Mouse (Mus musculus) embryonic facial prominence, embryonic 14.5 days (tissue): ENCODE measurements at regions not wholly inside any gene's neighbourhood (a gene's known extent, or its start where the extent isn't known, plus 50 kb on each side); places are given as distances from the start of the nearest gene placed in this dataset.
"Not testable (repeated sequence)": the region's sequence is repeated elsewhere in the genome, so short reads cannot be mapped to it uniquely, and the experiment has no call there.

ENCODE experiments used
- ATAC-seq: fragments of 200-750 bp; cut with Nextera tagmentation; 2 replicates; pipeline ENCODE4 v1.8.0; 2017; ENCODE audit warnings: low read depth, moderate number of reproducible peaks, moderate TSS enrichment
- DNase-seq: peaks from one replicate; pipeline ENCODE4 v3.0.0-alpha.2; 2015; ENCODE audit warnings: low spot score
- H3K27ac ChIP-seq: fragments of 300-500 bp; sonication (generic); replicated peaks from 2 replicates; pipeline ENCODE4 v1.5.1; 2014; ENCODE audit warnings: low read depth, mild to moderate bottlenecking, low read length, moderate library complexity
- H3K27me3 ChIP-seq: fragments of 300-500 bp; sonication (generic); replicated peaks from 2 replicates; pipeline ENCODE4 v1.6.1; 2014; ENCODE audit warnings: low read length; ENCODE audit not compliant: control insufficient read depth, insufficient read depth
- H3K36me3 ChIP-seq: fragments of 300-500 bp; sonication (generic); 2 replicates; pipeline ENCODE4 v1.6.1; 2014; ENCODE audit warnings: low read length, mixed read lengths; ENCODE audit not compliant: control insufficient read depth, insufficient read depth
- H3K4me1 ChIP-seq: fragments of 300-500 bp; sonication (generic); 2 replicates; pipeline ENCODE4 v1.6.1; 2014; ENCODE audit warnings: antibody characterized with exemption, low read length; ENCODE audit not compliant: control insufficient read depth, insufficient read depth
- H3K4me2 ChIP-seq: fragments of 300-500 bp; sonication (generic); 2 replicates; pipeline ENCODE4 v1.6.1; 2014; ENCODE audit warnings: low read depth, mild to moderate bottlenecking, low read length, moderate library complexity, mixed read lengths
- H3K4me3 ChIP-seq: fragments of 300-500 bp; sonication (generic); 2 replicates; pipeline ENCODE4 v1.5.1; 2014; ENCODE audit warnings: low read depth, mild to moderate bottlenecking, low read length
- H3K9ac ChIP-seq: fragments of 300-500 bp; sonication (generic); 2 replicates; pipeline ENCODE4 v1.6.1; 2014; ENCODE audit warnings: low read depth, mild to moderate bottlenecking, low read length, moderate library complexity, mixed read lengths
- H3K9me3 ChIP-seq: fragments of 300-500 bp; sonication (generic); 2 replicates; pipeline ENCODE4 v1.6.1; 2016; ENCODE audit warnings: low read length; ENCODE audit not compliant: control insufficient read depth
- WGBS: fragments of 180-500 bp; shearing (Covaris S2); extraction: QIAGEN DNeasy Blood & Tissue Kit; methylation state at CpG from one replicate; pipeline ENCODE4 v1.1.7; 2014; 5-methylcytosine and 5-hydroxymethylcytosine counted together

DNA sequence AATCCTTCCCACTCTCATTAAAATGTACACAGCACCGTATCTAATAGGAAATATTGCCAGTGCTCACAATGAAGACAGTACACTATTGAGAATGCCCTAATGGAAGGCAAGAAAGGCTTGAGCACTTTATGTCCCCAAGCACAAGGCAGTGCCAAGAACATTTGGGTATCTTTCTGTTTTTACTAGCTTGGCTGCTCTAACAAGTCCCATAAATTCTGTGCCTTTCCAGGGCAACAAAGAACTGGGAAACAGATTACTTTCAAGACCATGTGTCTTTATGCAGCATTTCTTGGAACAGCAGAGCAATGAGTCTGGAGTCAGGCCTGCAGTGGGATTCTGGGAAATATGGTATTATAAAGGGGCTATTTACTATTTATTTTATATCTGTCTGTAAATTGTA, 192.3 kb downstream of the 1700008P02Rik start:
- Histone ChIP-seq H3K27me3 (no peaks in the 10 kb centered on the region), H3K4me1 (no peaks in the 10 kb centered on the region), H3K4me2 (no peak overlapping the region), H3K9ac (no peak overlapping the region), H3K9me3 (no peaks in the 10 kb centered on the region), H3K36me3 (no peaks in the 10 kb centered on the region), H3K27ac (no peak overlapping the region), H3K4me3 (no peak overlapping the region)
- WGBS: 82% methylated on average over 1 of the region's 1 CpGs
- DNase-seq (no peak), ATAC-seq (no peak)

DNA sequence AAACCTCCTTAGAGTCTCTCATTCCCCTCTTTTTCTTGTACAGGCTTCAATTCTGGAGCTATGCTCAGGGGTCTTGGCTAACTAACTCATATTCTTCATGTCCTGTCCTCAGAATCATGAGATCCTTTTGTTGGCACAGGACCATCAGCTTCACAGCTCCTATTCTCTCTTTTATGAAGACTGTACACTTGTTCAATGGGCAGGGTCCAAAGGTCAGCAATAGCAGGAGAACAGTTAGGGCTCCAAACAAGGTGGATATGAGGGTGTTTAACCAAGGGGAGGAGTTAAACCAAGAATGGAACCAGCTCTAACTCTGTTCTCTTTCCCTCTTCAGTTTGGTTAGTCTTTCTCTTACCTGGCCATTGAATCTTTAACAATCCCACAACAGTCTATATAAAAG, 219.4 kb downstream of the 1700008P02Rik start:
- H3K4me3 ChIP-seq: no peak overlapping the region
- DNase-seq: no peak
- H3K9ac ChIP-seq: no peak overlapping the region
- no peaks in the 10 kb centered on the region for H3K36me3 ChIP-seq
- no peak for ATAC-seq
- H3K4me2 ChIP-seq: no peak overlapping the region
- H3K27me3 ChIP-seq: no peaks in the 10 kb centered on the region
- H3K9me3 ChIP-seq: no peaks in the 10 kb centered on the region
- no peak overlapping the region for H3K27ac ChIP-seq
- H3K4me1 ChIP-seq: no peaks in the 10 kb centered on the region

DNA sequence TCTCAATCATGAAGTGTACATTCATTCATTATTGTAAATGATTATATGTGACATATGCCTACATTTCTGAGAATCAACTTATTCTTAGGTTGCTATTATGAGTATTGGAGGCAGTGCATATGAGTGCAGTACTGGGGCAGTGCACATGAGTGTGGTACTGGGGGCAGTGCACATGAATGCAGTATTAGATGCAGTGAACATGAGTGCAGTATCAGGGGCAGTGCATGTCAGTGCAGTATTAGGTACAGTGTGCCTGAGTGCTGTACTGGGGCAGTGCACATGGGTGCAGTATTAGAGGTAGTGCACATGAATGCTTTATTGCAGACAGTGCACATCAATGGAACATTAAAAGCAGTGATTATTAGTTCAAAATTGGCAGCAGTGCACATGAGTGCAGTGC, 234.6 kb downstream of the 1700008P02Rik start:
- H3K27me3 ChIP-seq: no peaks in the 10 kb centered on the region
- no peaks in the 10 kb centered on the region for H3K9me3 ChIP-seq
- no peak overlapping the region for H3K27ac ChIP-seq
- no peak overlapping the region for H3K9ac ChIP-seq
- no peak overlapping the region for H3K4me2 ChIP-seq
- H3K4me3 ChIP-seq: no peak overlapping the region
- no peaks in the 10 kb centered on the region for H3K36me3 ChIP-seq
- ATAC-seq: no peak
- DNase-seq: no peak
- H3K4me1 ChIP-seq: peaks cover 3% of the 10 kb centered on the region; the same call in 1 of the 2 replicates

DNA sequence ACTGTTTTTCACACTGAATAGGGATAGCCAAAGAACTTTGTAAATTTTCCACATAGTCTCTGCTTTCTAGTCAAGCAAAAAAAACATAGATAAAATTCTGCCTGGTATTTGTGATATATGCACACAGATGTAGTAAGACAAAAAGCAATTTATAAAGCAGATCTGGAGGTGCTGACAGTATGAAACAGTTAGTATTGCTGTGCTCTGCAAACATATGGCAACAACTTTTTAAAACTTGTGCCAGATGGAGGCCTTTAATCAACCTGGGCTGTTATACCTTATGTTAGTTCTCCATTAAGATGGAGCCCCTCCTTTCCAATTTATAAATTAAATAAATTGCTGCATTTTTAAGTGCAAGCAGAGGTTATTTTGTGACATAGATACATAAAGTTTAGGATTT, 237.3 kb downstream of the 1700008P02Rik start:
- ATAC-seq (no peak), DNase-seq (peak; percentile 38)
- no peak overlapping the region for H3K9ac ChIP-seq
- no peaks in the 10 kb centered on the region for H3K36me3 ChIP-seq
- peaks cover 3% of the 10 kb centered on the region; the same call in 1 of the 2 replicates for H3K4me1 ChIP-seq
- H3K27me3 ChIP-seq: no peaks in the 10 kb centered on the region
- H3K9me3 ChIP-seq: peaks cover 8% of the 10 kb centered on the region; the same call in 1 of the 2 replicates
- H3K27ac ChIP-seq: no peak overlapping the region; the same call in 1 of the 2 replicates
- H3K4me2 ChIP-seq: no peak overlapping the region; the same call in 1 of the 2 replicates
- H3K4me3 ChIP-seq: no peak overlapping the region

DNA sequence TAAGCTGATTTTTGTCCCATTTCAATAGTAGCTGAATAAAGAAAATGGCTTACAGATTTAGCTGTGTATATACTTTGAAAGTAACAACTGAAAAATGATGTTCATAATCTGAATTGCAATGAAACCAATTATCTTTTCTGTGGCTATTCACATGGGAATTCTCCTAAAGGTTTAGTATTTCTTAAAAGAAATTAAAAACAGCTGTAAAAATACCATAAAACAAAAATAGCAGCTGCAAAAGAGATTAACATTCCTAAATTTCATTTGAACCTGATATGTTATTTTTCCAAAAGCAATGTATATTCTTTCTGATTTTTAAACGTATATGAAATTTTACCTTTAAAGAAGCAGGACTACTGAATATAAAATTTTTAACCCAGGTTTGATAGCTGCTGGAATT, 237.9 kb downstream of the 1700008P02Rik start:
- Histone ChIP-seq H3K9me3 (peaks cover 8% of the 10 kb centered on the region; the same call in 1 of the 2 replicates), H3K4me2 (no peak overlapping the region), H3K4me3 (no peak overlapping the region), H3K27me3 (no peaks in the 10 kb centered on the region), H3K27ac (no peak overlapping the region), H3K9ac (no peak overlapping the region), H3K36me3 (no peaks in the 10 kb centered on the region), H3K4me1 (peaks cover 3% of the 10 kb centered on the region; the same call in 1 of the 2 replicates)
- 18% methylated on average over 1 of the region's 1 CpGs for WGBS
- ATAC-seq (no peak), DNase-seq (peak; percentile 31)

DNA sequence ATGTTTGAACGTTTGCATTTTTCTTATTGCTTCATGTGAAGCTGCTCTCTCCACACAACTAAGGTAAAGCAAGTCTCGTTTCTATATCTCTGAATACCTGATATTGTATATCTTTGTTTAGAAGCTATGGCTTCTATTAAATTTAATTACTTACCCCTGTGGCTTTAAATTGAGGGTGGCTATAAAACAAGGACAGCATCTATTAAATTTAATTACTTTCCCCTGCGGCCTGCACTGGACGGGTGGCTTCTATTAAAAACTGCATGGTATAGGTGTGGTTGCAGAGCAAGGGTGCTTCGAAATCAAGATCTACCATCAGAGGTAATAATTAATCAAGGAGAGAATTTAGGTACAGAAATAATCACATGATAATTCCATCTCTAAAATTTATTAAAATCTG, 238.5 kb downstream of the 1700008P02Rik start:
- Histone ChIP-seq H3K27ac (no peak overlapping the region), H3K9me3 (peaks cover 8% of the 10 kb centered on the region; the same call in 1 of the 2 replicates), H3K36me3 (no peaks in the 10 kb centered on the region), H3K4me1 (peaks cover 3% of the 10 kb centered on the region; the same call in 1 of the 2 replicates), H3K4me3 (no peak overlapping the region), H3K4me2 (no peak overlapping the region), H3K9ac (no peak overlapping the region), H3K27me3 (no peaks in the 10 kb centered on the region)
- DNase-seq (no peak), ATAC-seq (no peak)
- 38% methylated on average over 5 of the region's 5 CpGs for WGBS

DNA sequence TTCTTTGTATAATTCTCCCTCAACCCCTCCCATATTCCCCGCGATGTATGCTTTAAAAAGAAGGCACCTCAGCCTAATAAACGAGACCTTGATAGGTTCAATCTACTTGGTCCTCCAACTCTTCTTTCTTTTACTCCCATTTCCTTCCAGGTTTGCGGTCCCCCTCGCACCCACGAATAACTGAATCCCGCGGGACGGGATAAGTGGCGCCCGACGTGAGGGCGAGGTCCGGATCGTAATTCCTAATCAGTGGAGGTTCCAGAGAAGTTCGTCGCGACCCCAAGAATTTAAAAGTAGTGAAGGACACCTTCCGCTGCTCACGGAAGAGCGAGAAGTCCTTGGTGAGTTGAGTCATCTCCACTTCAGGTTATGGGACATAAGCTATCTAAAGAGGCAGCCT, 281.2 kb downstream of the 1700008P02Rik start:
- not testable (repeated sequence) for H3K4me2 ChIP-seq, H3K9ac ChIP-seq, H3K4me1 ChIP-seq, H3K36me3 ChIP-seq, H3K9me3 ChIP-seq, H3K27ac ChIP-seq, H3K4me3 ChIP-seq, H3K27me3 ChIP-seq, ATAC-seq, DNase-seq
- no CpG with 5 or more reads among the region's 21 CpGs for WGBS

DNA sequence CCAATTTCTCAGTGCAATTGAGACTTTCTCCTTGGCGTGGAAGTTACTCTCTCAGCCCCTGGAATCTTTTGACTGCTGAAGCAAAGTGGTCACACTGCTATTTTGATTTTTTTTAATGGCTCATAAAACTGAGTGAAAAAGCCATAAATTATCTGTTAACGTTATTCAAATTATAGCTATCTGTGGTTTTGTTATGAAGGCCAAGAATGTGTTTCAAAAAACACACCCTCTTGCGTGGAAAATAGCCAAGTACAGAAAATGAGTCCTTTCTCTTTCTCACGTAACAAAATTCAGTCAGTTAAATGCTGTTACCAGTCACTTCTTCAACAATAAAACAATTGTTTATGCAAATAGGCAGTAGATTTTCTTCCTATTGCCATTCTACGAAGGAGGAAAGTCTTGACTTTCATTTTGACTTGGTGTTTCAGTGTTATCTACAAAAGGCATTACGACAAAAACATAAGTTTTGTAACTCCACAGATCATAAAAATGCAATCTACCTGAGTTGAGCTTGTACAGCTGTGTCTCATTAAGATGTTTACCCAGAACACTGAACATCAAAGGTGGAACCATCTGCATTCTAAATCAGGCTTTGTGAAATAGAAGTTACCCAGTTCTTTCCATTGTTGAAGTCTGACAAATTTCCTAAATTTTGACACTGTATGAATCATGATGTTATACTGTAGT, 299.3 kb downstream of the 1700008P02Rik start:
- ATAC-seq (no peak), DNase-seq (peak; percentile 49)
- Histone ChIP-seq H3K9me3 (no peaks in the 10 kb centered on the region), H3K4me3 (no peak overlapping the region), H3K9ac (no peak overlapping the region), H3K27ac (peak overlapping the region; percentile 53; the same call in 1 of the 2 replicates), H3K4me2 (0 out of 2 replicates have a peak overlapping the region, but pooled peaks have one; percentile 7), H3K36me3 (no peaks in the 10 kb centered on the region), H3K4me1 (peaks cover 10% of the 10 kb centered on the region), H3K27me3 (no peaks in the 10 kb centered on the region)
- 34% methylated on average over 6 of the region's 6 CpGs for WGBS

DNA sequence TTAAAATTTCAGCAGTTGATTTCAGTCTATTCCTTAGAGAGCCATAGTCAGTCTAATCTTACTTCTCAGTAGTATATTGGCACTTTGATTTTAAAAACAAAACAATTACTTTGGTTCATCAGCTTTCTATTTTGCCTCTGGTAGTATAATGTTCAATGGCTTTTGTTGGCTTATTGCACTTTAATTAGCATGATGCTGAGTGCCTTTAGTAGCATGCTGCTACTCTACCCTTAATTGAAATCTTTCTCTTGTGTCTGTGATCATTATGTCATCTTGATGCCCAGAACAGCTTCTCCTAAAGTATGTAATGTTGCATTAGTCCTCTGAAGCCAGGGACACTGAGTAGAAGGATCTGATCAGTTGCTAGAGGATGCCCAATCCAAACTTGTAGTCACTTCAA, 330.7 kb downstream of the 1700008P02Rik start:
- DNase-seq (no peak), ATAC-seq (no peak)
- no peak overlapping the region for H3K4me3 ChIP-seq
- H3K27ac ChIP-seq: no peak overlapping the region
- H3K9ac ChIP-seq: no peak overlapping the region
- H3K36me3 ChIP-seq: no peaks in the 10 kb centered on the region
- no peaks in the 10 kb centered on the region for H3K27me3 ChIP-seq
- H3K4me1 ChIP-seq: no peaks in the 10 kb centered on the region
- H3K4me2 ChIP-seq: no peak overlapping the region
- no peaks in the 10 kb centered on the region for H3K9me3 ChIP-seq
